Comparison of ENCODE assay signal across 21 mouse cellular contexts in genomic region chr7:49172926-49173325, GRCm38 (mm10).
DNase-seq lines count a peak whose midpoint lies in the region; ATAC-seq and TF ChIP-seq lines count a peak whose summit lies in the region.
"Had no signal": no experiment of that assay in that cellular context is flagged by ENCODE, and none has a peak within 500 bp of the region (broad histone marks: within the 10 kb centered on the region; RNA-seq: fewer than 3 reads in every experiment).

No protein-coding gene starts in this region.

- no peak overlapping the region for H3K4me2 ChIP-seq in kidney, embryonic 16.5 days (replicated peaks; ENCODE audit: low read depth, low read length)
- H3K4me2 ChIP-seq: embryonic facial prominence, embryonic 13.5 days; hindbrain, embryonic 14.5 days; limb, embryonic 13.5 days; midbrain, embryonic 15.5 days had no signal

- WGBS in kidney, embryonic 16.5 days = 68% methylated on average over 3 of the region's 3 CpGs

- no peak for TF ChIP-seq CTCF in layer of hippocampus, adult 2 months (conservative IDR thresholded peaks at IDR 0.05)

- H3K27me3 ChIP-seq in kidney, embryonic 16.5 days (ENCODE audit: insufficient read depth, low read length) = no peaks in the 10 kb centered on the region
- H3K27me3 ChIP-seq: embryonic facial prominence, embryonic 13.5 days; limb, embryonic 13.5 days; midbrain, embryonic 15.5 days had no signal

- no peak for ATAC-seq in kidney, embryonic 16.5 days (ENCODE audit: low FRiP score, low TSS enrichment)
- ATAC-seq: CD4-positive, CD25-positive, alpha-beta regulatory T cell, adult 4 months; forebrain, postnatal 0 days; intestine, embryonic 16.5 days; midbrain, embryonic 15.5 days had no signal

- no peaks in the 10 kb centered on the region; the same call in 1 of the 2 replicates for H3K4me1 ChIP-seq in kidney, embryonic 16.5 days (ENCODE audit: insufficient read depth, low read length)
- H3K4me1 ChIP-seq: embryonic facial prominence, embryonic 13.5 days had no signal

- no peak overlapping the region for H3K4me3 ChIP-seq in kidney, embryonic 16.5 days (ENCODE audit: low read length)
- no peak overlapping the region for H3K4me3 ChIP-seq in layer of hippocampus, adult 2 months
- H3K4me3 ChIP-seq: embryonic facial prominence, embryonic 13.5 days; gastrocnemius, adult 2 months; limb, embryonic 13.5 days; midbrain, embryonic 15.5 days had no signal

- no peak overlapping the region for H3K27ac ChIP-seq in kidney, embryonic 16.5 days (ENCODE audit: low read length)
- no peak overlapping the region for H3K27ac ChIP-seq in layer of hippocampus, adult 2 months
- H3K27ac ChIP-seq: embryonic facial prominence, embryonic 13.5 days; gastrocnemius, adult 2 months; hindbrain, embryonic 14.5 days; limb, embryonic 13.5 days; liver, embryonic 14.5 days; midbrain, embryonic 15.5 days; stomach, postnatal 0 days had no signal

- no peaks in the 10 kb centered on the region for H3K9me3 ChIP-seq in kidney, embryonic 16.5 days (ENCODE audit: low read length)
- H3K9me3 ChIP-seq: embryonic facial prominence, embryonic 13.5 days; limb, embryonic 13.5 days; midbrain, embryonic 15.5 days had no signal

- DNase-seq in adrenal gland, adult (ENCODE audit: inconsistent age in 2 of 2, low spot score in 1 of 2) = peak; percentile 31 to 48
- DNase-seq in adrenal gland, postnatal 4 days (ENCODE audit: low spot score in 2 of 2) = no peak
- peak; percentile 10 for DNase-seq in kidney, adult 18-20 months
- DNase-seq in heart, adult 8-10 months (ENCODE audit: low spot score) = peak; percentile 21
- peak; percentile 64 for DNase-seq in heart, postnatal 4 days
- no peak for DNase-seq in embryo, embryonic 11 days
- DNase-seq in layer of hippocampus, adult 2 months (ENCODE audit: low spot score in 2 of 2) = no peak
- DNase-seq: cerebellum, adult 2 months; forebrain, postnatal 0 days; gastrocnemius, adult 2 months; layer of hippocampus, adult 9-11 months had no signal

- no peak overlapping the region for H3K9ac ChIP-seq in kidney, embryonic 16.5 days (replicated peaks; ENCODE audit: low read length)
- H3K9ac ChIP-seq: embryonic facial prominence, embryonic 13.5 days; forebrain, postnatal 0 days; hindbrain, embryonic 14.5 days; limb, embryonic 13.5 days; liver, embryonic 14.5 days; midbrain, embryonic 15.5 days had no signal

- H3K36me3 ChIP-seq in kidney, embryonic 16.5 days (ENCODE audit: insufficient read depth, low read length) = no peaks in the 10 kb centered on the region
- H3K36me3 ChIP-seq: embryonic facial prominence, embryonic 13.5 days; G1E; limb, embryonic 13.5 days; midbrain, embryonic 15.5 days had no signal

Comparison
In these comparisons a context has a peak if more than half of its experiments do, and no peak if none do; other contexts are left out.
1. DNase-seq: peak in adrenal gland, adult (2 of 2), kidney, adult 18-20 months (single experiment), heart, adult 8-10 months (single experiment) and heart, postnatal 4 days (single experiment); none in adrenal gland, postnatal 4 days (0 of 2), embryo, embryonic 11 days (single experiment) and layer of hippocampus, adult 2 months (0 of 2).